Mouse (Mus musculus) embryonic fibroblast, embryonic 13.5 days (primary cell): Measurements from ENCODE around the gene Ggta1. TPM values are rescaled to one million over a fixed set of nuclear protein-coding genes. Genes with fewer than 3 reads are reported as not detected.
A peak's percentile ranks its signal among the peaks of the same experiment; 100 is the strongest.

Experiments used
- H3K27ac ChIP-seq: 2 replicates; pipeline ENCODE4 v1.5.1; 2012; ENCODE audit warnings: low read length, control low read depth, inconsistent platforms; ENCODE audit not compliant: insufficient read depth
- H3K4me1 ChIP-seq: 2 replicates; pipeline ENCODE4 v1.6.1; 2011; ENCODE audit warnings: low read length; ENCODE audit not compliant: control insufficient read depth, insufficient read depth
- H3K4me3 ChIP-seq: 2 replicates; pipeline ENCODE4 v1.5.1; 2011; ENCODE audit warnings: mild to moderate bottlenecking, control low read depth, low read length; ENCODE audit not compliant: insufficient read depth
- CTCF ChIP-seq: IDR thresholded peaks from 2 replicates; pipeline ENCODE4 v1.5.1; 2011; ENCODE audit warnings: mild to moderate bottlenecking, control low read depth, low read length, moderate library complexity, borderline replicate concordance; ENCODE audit not compliant: insufficient read depth
- POLR2A ChIP-seq: IDR thresholded peaks from 2 replicates; pipeline ENCODE4 v1.6.1; 2011; ENCODE audit warnings: low read depth, mild to moderate bottlenecking, control low read depth, low read length, moderate library complexity
- polyA plus RNA-seq: library from polyadenylated mRNA; stranded (reverse); fragments of >200 nt; gene quantifications from 2 replicates; pipeline ENCODE4 v1.2.4, GENCODE M21; 2011; ENCODE audit warnings: low read depth; ENCODE audit not compliant: missing spikeins, insufficient read length

The Ggta1 gene
- polyA plus RNA-seq, 1 experiment = 58.5 TPM

GRCm38 (mm10) chr2:35442079-35442478, 21.0 kb downstream of the Ggta1 start:
- peaks cover 23% of the 10 kb centered on the region for H3K4me1 ChIP-seq
- no peak overlapping the region for H3K27ac ChIP-seq
- no peak for TF ChIP-seq POLR2A
- TF ChIP-seq CTCF = no peak
- no peak overlapping the region for H3K4me3 ChIP-seq

GRCm38 (mm10) chr2:35441419-35441818, 21.6 kb downstream of the Ggta1 start:
- TF ChIP-seq CTCF (no peak), POLR2A (no peak)
- Histone ChIP-seq H3K4me1 (peaks cover 21% of the 10 kb centered on the region), H3K27ac (no peak overlapping the region), H3K4me3 (no peak overlapping the region)

GRCm38 (mm10) chr2:35440480-35440879, 22.6 kb downstream of the Ggta1 start:
- TF ChIP-seq CTCF (no peak), POLR2A (no peak)
- Histone ChIP-seq H3K4me1 (peaks cover 15% of the 10 kb centered on the region), H3K4me3 (no peak overlapping the region), H3K27ac (no peak overlapping the region)

DNA sequence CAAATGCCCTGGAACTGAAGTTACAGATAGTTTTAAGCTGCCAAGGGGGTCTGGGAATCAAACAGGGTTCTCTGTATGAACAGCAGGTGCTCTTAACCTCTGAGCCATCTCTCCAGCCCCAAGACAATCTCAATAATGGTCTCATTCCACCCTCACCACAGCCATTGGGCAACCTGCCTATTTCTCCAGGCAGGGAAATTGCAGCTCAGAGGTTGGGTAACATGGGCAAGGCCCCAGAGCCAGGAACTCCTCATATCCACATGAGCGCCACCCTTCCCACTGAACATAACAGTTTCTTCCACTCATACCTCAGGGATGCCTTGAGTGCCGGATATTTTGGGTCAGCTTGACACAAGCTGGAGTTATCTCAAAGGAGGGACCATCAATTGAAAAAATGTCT, 25.2 kb downstream of the Ggta1 start:
- Histone ChIP-seq H3K4me1 (peaks cover 9% of the 10 kb centered on the region), H3K4me3 (no peak overlapping the region), H3K27ac (no peak overlapping the region)
- TF ChIP-seq POLR2A (no peak), CTCF (no peak)

- Histone ChIP-seq H3K4me1 (peaks cover 14% of the 10 kb centered on the region), H3K27ac (no peak overlapping the region), H3K4me3 (no peak overlapping the region)
- TF ChIP-seq CTCF = no peak
- no peak for TF ChIP-seq POLR2A
Observed at GRCm38 (mm10) chr2:35434576-35435123, 28.4 kb downstream of the Ggta1 start.

GRCm38 (mm10) chr2:35433428-35433827, 29.6 kb downstream of the Ggta1 start:
- H3K27ac ChIP-seq = no peak overlapping the region
- H3K4me3 ChIP-seq = no peak overlapping the region
- TF ChIP-seq CTCF (no peak), POLR2A (no peak)
- H3K4me1 ChIP-seq = peaks cover 14% of the 10 kb centered on the region

GRCm38 (mm10) chr2:35432472-35432871, 30.6 kb downstream of the Ggta1 start:
- H3K4me3 ChIP-seq = no peak overlapping the region
- TF ChIP-seq CTCF = no peak
- TF ChIP-seq POLR2A = no peak
- peak overlapping the region; percentile 35 for H3K27ac ChIP-seq
- peaks cover 14% of the 10 kb centered on the region for H3K4me1 ChIP-seq

GRCm38 (mm10) chr2:35432011-35432410, 31.0 kb downstream of the Ggta1 start:
- no peak for TF ChIP-seq CTCF
- TF ChIP-seq POLR2A = no peak
- H3K27ac ChIP-seq = peak overlapping the region; percentile 35; the same call in 1 of the 2 replicates
- H3K4me3 ChIP-seq = no peak overlapping the region

GRCm38 (mm10) chr2:35430806-35431205, 32.2 kb downstream of the Ggta1 start:
- no peak overlapping the region for H3K27ac ChIP-seq
- TF ChIP-seq POLR2A = no peak
- TF ChIP-seq CTCF = no peak
- H3K4me1 ChIP-seq = peaks cover 14% of the 10 kb centered on the region
- H3K4me3 ChIP-seq = no peak overlapping the region

More at GRCm38 (mm10) chr2:35432011-35432410, 31.0 kb downstream of the Ggta1 start:
- peaks cover 14% of the 10 kb centered on the region for H3K4me1 ChIP-seq

DNA sequence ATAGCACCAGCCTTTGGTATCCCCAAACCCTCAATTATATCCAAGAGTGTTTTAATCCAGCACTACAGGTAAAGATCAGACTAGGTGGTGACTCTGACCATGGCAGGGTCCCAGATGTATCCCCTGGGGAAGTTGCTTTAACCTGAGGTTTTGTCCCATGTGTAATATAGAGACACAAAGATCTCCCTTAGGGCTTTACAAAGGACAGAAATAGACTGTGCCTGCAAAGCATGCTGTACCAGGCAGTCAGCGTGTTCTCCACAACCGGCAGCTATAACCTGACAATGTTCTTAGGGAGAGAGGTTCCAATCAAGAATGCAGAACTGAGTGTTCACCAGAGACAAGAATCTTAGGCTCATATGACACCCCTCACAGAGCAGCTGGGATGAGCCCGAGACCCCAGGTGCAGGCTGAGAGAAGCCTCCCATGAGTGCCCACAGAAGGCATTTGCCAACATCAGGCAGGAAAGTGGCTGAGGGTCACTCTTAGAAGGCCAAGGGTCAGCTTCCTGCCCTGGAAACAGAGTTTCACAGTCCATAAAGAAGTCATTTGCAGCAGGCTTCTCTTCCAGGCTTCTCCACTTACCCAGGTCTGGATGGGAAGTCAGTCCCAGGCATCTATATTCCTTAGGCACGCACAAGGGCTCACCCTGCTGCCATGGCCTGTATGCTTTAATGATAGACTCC, 34.3 kb downstream of the Ggta1 start:
- peaks cover 12% of the 10 kb centered on the region for H3K4me1 ChIP-seq
- H3K27ac ChIP-seq = no peak overlapping the region
- no peak for TF ChIP-seq CTCF
- TF ChIP-seq POLR2A = no peak
- no peak overlapping the region for H3K4me3 ChIP-seq

DNA sequence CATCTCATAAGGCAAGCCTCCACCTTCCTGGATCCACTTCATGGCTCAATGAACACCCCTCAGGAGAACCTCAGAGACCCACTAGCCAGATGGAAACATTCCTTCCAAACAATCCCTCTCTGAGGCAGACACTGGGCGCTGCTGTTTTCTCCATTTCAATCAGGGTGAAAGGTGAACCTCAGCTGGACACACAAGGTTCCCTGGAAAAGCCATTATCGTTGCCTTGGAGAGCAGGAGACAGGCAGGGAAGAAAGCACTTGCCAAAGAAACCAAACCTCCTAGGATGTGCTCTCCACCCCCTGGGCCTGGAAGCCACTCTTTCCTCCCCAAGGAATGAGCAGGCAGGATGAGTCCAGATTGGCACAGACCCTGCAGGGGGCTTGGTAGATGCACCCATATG, 35.5 kb downstream of the Ggta1 start:
- no peak for TF ChIP-seq POLR2A
- no peak for TF ChIP-seq CTCF
- no peak overlapping the region for H3K27ac ChIP-seq
- peaks cover 6% of the 10 kb centered on the region; the same call in 1 of the 2 replicates for H3K4me1 ChIP-seq
- no peak overlapping the region for H3K4me3 ChIP-seq
